Mouse (Mus musculus) limb, embryonic 10.5 days (tissue): ENCODE data around the gene Nab1. TPM values are rescaled to one million over a fixed set of nuclear protein-coding genes. Genes with fewer than 3 reads are reported as not detected.

Experiments used
- DNase-seq: peaks from one replicate; pipeline ENCODE4 v3.0.0-alpha.2; 2017; ENCODE audit warnings: low spot score
- H3K27ac ChIP-seq: fragments of 300-500 bp; sonication (generic); 2 replicates; pipeline ENCODE4 v1.5.1; 2016; ENCODE audit warnings: mild to moderate bottlenecking
- H3K27me3 ChIP-seq: fragments of 300-500 bp; sonication (generic); 2 replicates; pipeline ENCODE4 v1.6.1; 2016; ENCODE audit warnings: low read depth, mild to moderate bottlenecking; ENCODE audit not compliant: poor library complexity, severe bottlenecking
- H3K36me3 ChIP-seq: fragments of 300-500 bp; sonication (generic); 2 replicates; pipeline ENCODE4 v1.6.1; 2016; ENCODE audit warnings: mild to moderate bottlenecking, moderate library complexity
- H3K4me1 ChIP-seq: fragments of 300-500 bp; sonication (generic); 2 replicates; pipeline ENCODE4 v1.6.1; 2016
- H3K4me3 ChIP-seq: fragments of 300-500 bp; sonication (generic); 2 replicates; pipeline ENCODE4 v1.5.1; 2016; ENCODE audit warnings: mild to moderate bottlenecking, moderate library complexity
- H3K9me3 ChIP-seq: fragments of 300-500 bp; sonication (generic); replicated peaks from 2 replicates; pipeline ENCODE4 v1.6.1; 2016; ENCODE audit warnings: mild to moderate bottlenecking
- WGBS: fragments of 180-500 bp; shearing (Covaris S2); methylation state at CpG from one replicate; pipeline ENCODE4 v1.1.7; 2016; 5-methylcytosine and 5-hydroxymethylcytosine counted together
- polyA plus RNA-seq: library from polyadenylated mRNA; unstranded; fragments of >200 nt; fragmentation: Nextera tagmentation; extraction: Ambion mirVana; gene quantifications from 2 replicates; pipeline ENCODE4 v1.2.1, GENCODE M21; 2016

Gene Nab1
- polyA plus RNA-seq, 1 experiment from 2014 or later, result 6.1 TPM

GRCm38 (mm10) chr1:52422137-52422536 lies 78.3 kb downstream of the Nab1 start:
- no peak for DNase-seq
- Histone ChIP-seq H3K4me1 (no peaks in the 10 kb centered on the region), H3K4me3 (no peak overlapping the region), H3K27ac (no peak overlapping the region), H3K9me3 (no peaks in the 10 kb centered on the region), H3K27me3 (no peaks in the 10 kb centered on the region), H3K36me3 (no peaks in the 10 kb centered on the region)
- 74% methylated on average over 3 of the region's 3 CpGs for WGBS

- H3K4me1 ChIP-seq, result no peaks in the 10 kb centered on the region
- H3K27me3 ChIP-seq, result no peaks in the 10 kb centered on the region
- no peak for DNase-seq
- no peak overlapping the region for H3K4me3 ChIP-seq
- H3K27ac ChIP-seq, result no peak overlapping the region
- no peaks in the 10 kb centered on the region for H3K9me3 ChIP-seq
- no peaks in the 10 kb centered on the region for H3K36me3 ChIP-seq
Measured at GRCm38 (mm10) chr1:52421623-52422022, 78.9 kb downstream of the Nab1 start.

- no peak for DNase-seq
- no peaks in the 10 kb centered on the region for H3K4me1 ChIP-seq
- H3K36me3 ChIP-seq, result no peaks in the 10 kb centered on the region
- H3K27ac ChIP-seq, result no peak overlapping the region
- no peaks in the 10 kb centered on the region for H3K9me3 ChIP-seq
- no peak overlapping the region for H3K4me3 ChIP-seq
- 94% methylated on average over 7 of the region's 7 CpGs for WGBS
- no peaks in the 10 kb centered on the region for H3K27me3 ChIP-seq
Measured at GRCm38 (mm10) chr1:52419088-52419819, 81.2 kb downstream of the Nab1 start.

Other genes starting within 250 kb of the Nab1 start
- 10.2 and 12.5 TPM in 2 replicates for gene Nemp2, start 130.0 kb upstream of the Nab1 start, polyA plus RNA-seq
- gene Mfsd6, start 226.8 kb upstream of the Nab1 start, polyA plus RNA-seq, result 0.45 and 0.73 TPM in 2 replicates